Mouse (Mus musculus) lung, embryonic 15.5 days (tissue): ENCODE data around the gene Srd5a1. TPM values are rescaled to one million over a fixed set of nuclear protein-coding genes. Genes with fewer than 3 reads are reported as not detected.

Source experiments
- ATAC-seq: fragments of 200-750 bp; cut with Nextera tagmentation; 2 replicates; pipeline ENCODE4 v1.8.0; 2017; ENCODE audit warnings: moderate number of reproducible peaks, borderline replicate concordance; ENCODE audit not compliant: low FRiP score, low TSS enrichment; ENCODE audit errors: extremely low read depth
- H3K27ac ChIP-seq: fragments of 300-500 bp; sonication (generic); 2 replicates; pipeline ENCODE4 v1.5.1; 2015; ENCODE audit warnings: moderate library complexity, mild to moderate bottlenecking, inconsistent platforms
- H3K27me3 ChIP-seq: fragments of 300-500 bp; sonication (generic); 2 replicates; pipeline ENCODE4 v1.6.1; 2015; ENCODE audit warnings: inconsistent platforms
- H3K36me3 ChIP-seq: fragments of 300-500 bp; sonication (generic); 2 replicates; pipeline ENCODE4 v1.6.1; 2015; ENCODE audit warnings: inconsistent platforms
- H3K4me1 ChIP-seq: fragments of 300-500 bp; sonication (generic); 2 replicates; pipeline ENCODE4 v1.6.1; 2015; ENCODE audit warnings: inconsistent platforms
- H3K4me2 ChIP-seq: fragments of 300-500 bp; sonication (generic); 2 replicates; pipeline ENCODE4 v1.6.1; 2015; ENCODE audit warnings: inconsistent platforms, mild to moderate bottlenecking, moderate library complexity
- H3K4me3 ChIP-seq: fragments of 300-500 bp; sonication (generic); 2 replicates; pipeline ENCODE4 v1.5.1; 2015; ENCODE audit warnings: mild to moderate bottlenecking, inconsistent platforms
- H3K9ac ChIP-seq: fragments of 300-500 bp; sonication (generic); 2 replicates; pipeline ENCODE4 v1.6.1; 2015; ENCODE audit warnings: inconsistent platforms
- H3K9me3 ChIP-seq: fragments of 300-500 bp; sonication (generic); 2 replicates; pipeline ENCODE4 v1.6.1; 2016; ENCODE audit warnings: inconsistent platforms
- WGBS: fragments of 180-500 bp; shearing (Covaris S2); methylation state at CpG from one replicate; pipeline ENCODE4 v1.1.7; 2015; 5-methylcytosine and 5-hydroxymethylcytosine counted together
- polyA plus RNA-seq: library from polyadenylated mRNA; unstranded; fragments of >200 nt; fragmentation: Nextera tagmentation; extraction: Ambion mirVana; gene quantifications from 2 replicates; pipeline ENCODE4 v1.2.1, GENCODE M21; 2015

The Srd5a1 gene
- polyA plus RNA-seq, 1 experiment from 2014 or later, result 29.9 TPM

- H3K9ac ChIP-seq, result peak within 1 kb of the TSS; percentile 62
- peak; percentile 89 for ATAC-seq
- H3K27me3 ChIP-seq, result no peaks in the 10 kb centered on the region
- H3K27ac ChIP-seq, result peak within 1 kb of the TSS; percentile 95
- H3K4me2 ChIP-seq, result peak within 1 kb of the TSS; percentile 77
- no peaks in the 10 kb centered on the region for H3K9me3 ChIP-seq
- H3K4me3 ChIP-seq, result peak within 1 kb of the TSS; percentile 66
- peaks cover 40% of the 10 kb centered on the region for H3K4me1 ChIP-seq
- peaks cover 9% of the 10 kb centered on the region for H3K36me3 ChIP-seq
- 1% methylated on average over 28 of the region's 57 CpGs for WGBS
Measured at GRCm38 (mm10) chr13:69534334-69534653, 76.9 kb downstream of the Srd5a1 start, which contains the start of gene Tent4a. Gene Tent4a, minus strand, starts transcription at chr13:69534617.

- WGBS, result under 1% methylated on average over 133 of the region's 155 CpGs
- no peaks in the 10 kb centered on the region for H3K9me3 ChIP-seq
- peak within 1 kb of the TSS; percentile 62 for H3K9ac ChIP-seq
- peak within 1 kb of the TSS; percentile 95 for H3K27ac ChIP-seq
- H3K4me3 ChIP-seq, result peak within 1 kb of the TSS; percentile 66
- H3K27me3 ChIP-seq, result no peaks in the 10 kb centered on the region
- H3K4me2 ChIP-seq, result peak within 1 kb of the TSS; percentile 77
- H3K36me3 ChIP-seq, result peaks cover 11% of the 10 kb centered on the region
- peaks cover 40% of the 10 kb centered on the region for H3K4me1 ChIP-seq
- no peak for ATAC-seq
Measured at GRCm38 (mm10) chr13:69533405-69534333, 77.6 kb downstream of the Srd5a1 start, which contains the start of gene Nsun2. Gene Nsun2, plus strand, starts transcription at chr13:69533746.

- Histone ChIP-seq H3K27me3 (no peaks in the 10 kb centered on the region), H3K4me3 (peak overlapping the region; percentile 66), H3K9ac (peak overlapping the region; percentile 62), H3K4me2 (peak overlapping the region; percentile 77), H3K9me3 (no peaks in the 10 kb centered on the region), H3K4me1 (peaks cover 41% of the 10 kb centered on the region), H3K27ac (peak overlapping the region; percentile 95), H3K36me3 (peaks cover 11% of the 10 kb centered on the region)
- ATAC-seq, result no peak
- 2% methylated on average over 9 of the region's 9 CpGs for WGBS
Measured at GRCm38 (mm10) chr13:69532893-69533404, 78.3 kb downstream of the Srd5a1 start.

GRCm38 (mm10) chr13:69532101-69532892 is 78.9 kb downstream of the Srd5a1 start:
- H3K4me2 ChIP-seq, result peak overlapping the region; percentile 77
- ATAC-seq, result no peak
- H3K9ac ChIP-seq, result peak overlapping the region; percentile 62
- peaks cover 11% of the 10 kb centered on the region for H3K36me3 ChIP-seq
- H3K9me3 ChIP-seq, result no peaks in the 10 kb centered on the region
- no peak overlapping the region for H3K27ac ChIP-seq
- H3K27me3 ChIP-seq, result no peaks in the 10 kb centered on the region
- H3K4me1 ChIP-seq, result peaks cover 45% of the 10 kb centered on the region
- 11% methylated on average over 14 of the region's 14 CpGs for WGBS
- peak overlapping the region; percentile 66 for H3K4me3 ChIP-seq

GRCm38 (mm10) chr13:69531431-69531830 is 79.8 kb downstream of the Srd5a1 start:
- Histone ChIP-seq H3K27ac (no peak overlapping the region), H3K9me3 (no peaks in the 10 kb centered on the region), H3K4me1 (peaks cover 53% of the 10 kb centered on the region), H3K4me3 (peak overlapping the region; percentile 66), H3K9ac (peak overlapping the region; percentile 32; the same call in 1 of the 2 replicates), H3K27me3 (no peaks in the 10 kb centered on the region), H3K36me3 (peaks cover 11% of the 10 kb centered on the region), H3K4me2 (peak overlapping the region; percentile 77)
- 33% methylated on average over 6 of the region's 6 CpGs for WGBS
- no peak for ATAC-seq

GRCm38 (mm10) chr13:69530951-69531350 is 80.3 kb downstream of the Srd5a1 start:
- Histone ChIP-seq H3K27me3 (no peaks in the 10 kb centered on the region), H3K4me2 (peak overlapping the region; percentile 77), H3K9me3 (no peaks in the 10 kb centered on the region), H3K9ac (peak overlapping the region; percentile 32; the same call in 1 of the 2 replicates), H3K27ac (no peak overlapping the region), H3K4me3 (peak overlapping the region; percentile 66), H3K4me1 (peaks cover 52% of the 10 kb centered on the region), H3K36me3 (peaks cover 11% of the 10 kb centered on the region)
- WGBS, result 80% methylated on average over 6 of the region's 6 CpGs
- ATAC-seq, result no peak

GRCm38 (mm10) chr13:69530156-69530555 is 81.1 kb downstream of the Srd5a1 start:
- ATAC-seq, result no peak
- peaks cover 11% of the 10 kb centered on the region for H3K36me3 ChIP-seq
- H3K9ac ChIP-seq, result no peak overlapping the region
- no peaks in the 10 kb centered on the region for H3K9me3 ChIP-seq
- peaks cover 54% of the 10 kb centered on the region for H3K4me1 ChIP-seq
- H3K4me3 ChIP-seq, result no peak overlapping the region
- no peak overlapping the region for H3K4me2 ChIP-seq
- no peaks in the 10 kb centered on the region for H3K27me3 ChIP-seq
- 81% methylated on average over 3 of the region's 3 CpGs for WGBS
- H3K27ac ChIP-seq, result no peak overlapping the region

GRCm38 (mm10) chr13:69528531-69528930 is 82.7 kb downstream of the Srd5a1 start:
- Histone ChIP-seq H3K27ac (no peak overlapping the region), H3K9ac (no peak overlapping the region), H3K4me1 (peaks cover 69% of the 10 kb centered on the region), H3K4me3 (no peak overlapping the region), H3K36me3 (peaks cover 11% of the 10 kb centered on the region), H3K9me3 (no peaks in the 10 kb centered on the region), H3K27me3 (no peaks in the 10 kb centered on the region), H3K4me2 (no peak overlapping the region)
- no peak for ATAC-seq
- 67% methylated on average over 7 of the region's 7 CpGs for whole genome bisulfite sequencing

GRCm38 (mm10) chr13:69525867-69526266 is 85.4 kb downstream of the Srd5a1 start:
- H3K4me3 ChIP-seq, result no peak overlapping the region
- H3K27ac ChIP-seq, result peak overlapping the region; percentile 45; the same call in 1 of the 2 replicates
- peaks cover 11% of the 10 kb centered on the region for H3K36me3 ChIP-seq
- no peak for ATAC-seq
- H3K4me2 ChIP-seq, result peak overlapping the region; percentile 20
- no peak overlapping the region for H3K9ac ChIP-seq
- WGBS, result 57% methylated on average over 4 of the region's 4 CpGs
- no peaks in the 10 kb centered on the region for H3K9me3 ChIP-seq
- H3K27me3 ChIP-seq, result no peaks in the 10 kb centered on the region
- peaks cover 52% of the 10 kb centered on the region for H3K4me1 ChIP-seq

GRCm38 (mm10) chr13:69524158-69524530 is 87.1 kb downstream of the Srd5a1 start:
- Histone ChIP-seq H3K4me2 (no peak overlapping the region), H3K36me3 (0 out of 2 replicates have a peak, but pooled peaks cover under 1% of the 10 kb centered on the region), H3K27me3 (no peaks in the 10 kb centered on the region), H3K4me1 (peaks cover 47% of the 10 kb centered on the region), H3K27ac (no peak overlapping the region), H3K4me3 (no peak overlapping the region), H3K9ac (no peak overlapping the region), H3K9me3 (no peaks in the 10 kb centered on the region)
- ATAC-seq, result no peak
- 68% methylated on average over 2 of the region's 2 CpGs for WGBS
